Mouse (Mus musculus) midbrain, embryonic 14.5 days (tissue): ENCODE results near the gene Cbx8. TPM values are rescaled to one million over a fixed set of nuclear protein-coding genes. Genes with fewer than 3 reads are reported as not detected.

ENCODE experiments used
- ATAC-seq: fragments of 200-750 bp; cut with Nextera tagmentation; 2 replicates; pipeline ENCODE4 v1.8.0; 2017; ENCODE audit warnings: moderate number of reproducible peaks, moderate library complexity; ENCODE audit not compliant: low FRiP score, low TSS enrichment
- DNase-seq: peaks from one replicate; pipeline ENCODE4 v3.0.0-alpha.2; 2015
- H3K27ac ChIP-seq: fragments of 300-500 bp; sonication (generic); replicated peaks from 2 replicates; pipeline ENCODE4 v1.5.1; 2014; ENCODE audit warnings: mild to moderate bottlenecking, low read depth, low read length, moderate library complexity
- H3K27me3 ChIP-seq: fragments of 300-500 bp; sonication (generic); 2 replicates; pipeline ENCODE4 v1.6.1; 2014; ENCODE audit warnings: low read length, control low read depth, mixed read lengths; ENCODE audit not compliant: control insufficient read depth, insufficient read depth
- H3K36me3 ChIP-seq: fragments of 300-500 bp; sonication (generic); 2 replicates; pipeline ENCODE4 v1.6.1; 2014; ENCODE audit warnings: low read length, control low read depth; ENCODE audit not compliant: control insufficient read depth, insufficient read depth
- H3K4me1 ChIP-seq: fragments of 300-500 bp; sonication (generic); 2 replicates; pipeline ENCODE4 v1.6.1; 2014; ENCODE audit warnings: mild to moderate bottlenecking, antibody characterized with exemption, low read length, control low read depth; ENCODE audit not compliant: control insufficient read depth, insufficient read depth
- H3K4me2 ChIP-seq: fragments of 300-500 bp; sonication (generic); 2 replicates; pipeline ENCODE4 v1.6.1; 2014; ENCODE audit warnings: mild to moderate bottlenecking, low read length, moderate library complexity
- H3K4me3 ChIP-seq: fragments of 300-500 bp; sonication (generic); replicated peaks from 2 replicates; pipeline ENCODE4 v1.5.1; 2014; ENCODE audit warnings: low read depth, low read length
- H3K9ac ChIP-seq: fragments of 300-500 bp; sonication (generic); replicated peaks from 2 replicates; pipeline ENCODE4 v1.6.1; 2014; ENCODE audit warnings: mild to moderate bottlenecking, low read length, moderate library complexity
- H3K9me3 ChIP-seq: fragments of 300-500 bp; sonication (generic); 2 replicates; pipeline ENCODE4 v1.6.1; 2016; ENCODE audit warnings: low read length, control low read depth, mixed read lengths; ENCODE audit not compliant: control insufficient read depth
- WGBS: fragments of 180-500 bp; shearing (Covaris S2); extraction: QIAGEN DNeasy Blood & Tissue Kit; methylation state at CpG from one replicate; pipeline ENCODE4 v1.1.7; 2014; 5-methylcytosine and 5-hydroxymethylcytosine counted together
- polyA plus RNA-seq: library from polyadenylated mRNA; unstranded; fragments of >200 nt; fragmentation: Nextera tagmentation; extraction: Ambion mirVana; gene quantifications from 2 replicates; pipeline ENCODE4 v1.2.1, GENCODE M21; 2014

The Cbx8 gene
- polyA plus RNA-seq, 1 experiment from 2014 or later, result 11.5 TPM

DNA sequence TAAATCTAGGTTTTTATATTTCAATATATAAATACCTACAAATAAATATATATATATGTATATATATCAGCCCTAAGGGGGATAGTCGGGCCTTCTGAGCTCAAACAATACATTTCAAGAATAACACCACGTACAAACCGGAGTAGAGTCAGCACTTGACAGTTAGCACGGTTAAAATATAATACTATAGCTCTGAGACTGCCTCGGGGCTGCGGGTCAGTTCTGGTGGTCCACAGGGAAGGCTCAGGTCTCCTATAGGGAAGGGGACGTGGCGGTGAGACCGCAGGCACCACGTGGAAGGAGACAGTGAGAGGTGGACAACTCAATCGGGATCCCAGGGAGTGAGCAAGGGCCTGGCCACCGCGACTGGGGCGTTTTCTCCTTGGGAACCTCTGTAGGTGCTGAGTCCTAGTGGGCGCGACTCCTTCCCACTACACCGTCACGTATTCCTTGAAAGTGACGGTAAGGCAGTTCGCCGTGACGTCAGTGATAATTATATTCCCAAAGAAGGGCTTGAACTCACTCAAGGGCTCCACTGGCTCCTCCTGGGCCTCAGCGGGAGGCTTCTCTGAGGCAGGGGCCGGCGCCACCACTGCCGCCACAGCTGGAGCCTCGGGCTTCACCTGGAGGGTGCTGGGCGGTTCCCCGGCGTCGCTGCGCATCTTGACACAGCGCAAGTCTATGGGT is 39.8 kb upstream of the Cbx8 start:
- WGBS, result 29% methylated on average over 33 of the region's 33 CpGs
- Histone ChIP-seq H3K9me3 (no peaks in the 10 kb centered on the region), H3K4me1 (peaks cover 69% of the 10 kb centered on the region), H3K27ac (no peak overlapping the region), H3K4me3 (peak overlapping the region; percentile 24), H3K4me2 (peak overlapping the region; percentile 99), H3K36me3 (peaks cover 28% of the 10 kb centered on the region), H3K27me3 (peaks cover 22% of the 10 kb centered on the region), H3K9ac (peak overlapping the region; percentile 29)
- DNase-seq (no peak), ATAC-seq (no peak)

DNA sequence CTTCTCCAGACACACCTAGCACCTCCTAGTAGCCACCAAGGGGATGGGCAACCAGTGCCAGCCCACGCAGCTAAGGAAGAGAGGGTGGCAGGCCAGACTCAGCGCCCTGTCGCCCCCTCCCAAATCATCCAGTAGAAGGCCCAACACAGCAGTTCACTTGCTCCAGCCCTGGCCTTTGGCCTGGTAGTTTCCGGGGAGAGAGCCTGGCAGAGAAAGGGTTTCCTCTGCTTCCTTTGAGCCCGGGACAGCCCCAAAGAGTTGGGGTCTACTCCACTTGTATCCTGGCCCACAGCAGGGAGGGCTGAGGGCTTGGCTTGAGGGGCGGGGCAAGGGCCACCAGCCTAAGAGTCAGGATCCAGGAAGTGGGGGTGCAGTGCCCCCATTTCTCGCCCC is 38.7 kb upstream of the Cbx8 start:
- no peak for ATAC-seq
- H3K36me3 ChIP-seq, result peaks cover 28% of the 10 kb centered on the region
- H3K9me3 ChIP-seq, result no peaks in the 10 kb centered on the region
- H3K4me2 ChIP-seq, result peak overlapping the region; percentile 43
- H3K27ac ChIP-seq, result peak overlapping the region; percentile 76
- H3K9ac ChIP-seq, result peak overlapping the region; percentile 36
- H3K27me3 ChIP-seq, result peaks cover 22% of the 10 kb centered on the region
- DNase-seq, result no peak
- H3K4me1 ChIP-seq, result peaks cover 65% of the 10 kb centered on the region
- peak overlapping the region; percentile 15 for H3K4me3 ChIP-seq
- WGBS, result 30% methylated on average over 7 of the region's 7 CpGs

GRCm38 (mm10) chr11:119078691-119079444 is 38.1 kb upstream of the Cbx8 start:
- peak; percentile 76 for ATAC-seq
- peak overlapping the region; percentile 76 for H3K27ac ChIP-seq
- H3K36me3 ChIP-seq, result peaks cover 28% of the 10 kb centered on the region
- peak overlapping the region; percentile 15 for H3K4me3 ChIP-seq
- H3K9ac ChIP-seq, result peak overlapping the region; percentile 36
- H3K4me2 ChIP-seq, result peak overlapping the region; percentile 43
- DNase-seq, result peak; percentile 83
- H3K9me3 ChIP-seq, result no peaks in the 10 kb centered on the region
- WGBS, result 4% methylated on average over 27 of the region's 27 CpGs
- H3K27me3 ChIP-seq, result peaks cover 22% of the 10 kb centered on the region
- H3K4me1 ChIP-seq, result peaks cover 62% of the 10 kb centered on the region

GRCm38 (mm10) chr11:119077755-119078154 is 37.0 kb upstream of the Cbx8 start:
- Histone ChIP-seq H3K36me3 (peaks cover 28% of the 10 kb centered on the region), H3K4me3 (no peak overlapping the region), H3K27ac (peak overlapping the region; percentile 76; the same call in 1 of the 2 replicates), H3K9ac (no peak overlapping the region), H3K9me3 (no peaks in the 10 kb centered on the region), H3K4me2 (no peak overlapping the region), H3K4me1 (peaks cover 51% of the 10 kb centered on the region), H3K27me3 (peaks cover 22% of the 10 kb centered on the region)
- DNase-seq (no peak), ATAC-seq (no peak)
- 74% methylated on average over 4 of the region's 4 CpGs for WGBS

DNA sequence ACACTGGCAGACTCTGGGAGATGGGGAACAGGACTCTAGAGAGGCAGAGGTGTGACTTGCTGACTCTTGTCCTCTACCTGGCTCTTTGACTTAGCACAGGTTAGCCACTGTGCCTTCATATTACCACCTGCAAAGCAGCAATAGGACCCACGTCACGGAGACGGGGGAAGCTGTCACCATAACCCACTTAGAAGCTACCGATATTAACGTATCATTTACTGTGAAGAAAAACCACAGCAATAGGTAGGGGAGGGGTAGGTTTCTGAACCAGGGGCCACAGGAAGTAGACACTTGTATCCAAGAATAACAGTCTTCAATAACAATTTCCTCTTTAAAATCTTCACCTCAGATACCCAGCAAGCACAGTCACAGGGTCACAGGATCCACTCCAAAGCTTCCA is 35.0 kb upstream of the Cbx8 start:
- WGBS, result 92% methylated on average over 5 of the region's 5 CpGs
- Histone ChIP-seq H3K9me3 (no peaks in the 10 kb centered on the region), H3K27ac (no peak overlapping the region), H3K9ac (no peak overlapping the region), H3K4me2 (no peak overlapping the region), H3K4me1 (peaks cover 32% of the 10 kb centered on the region), H3K27me3 (peaks cover 5% of the 10 kb centered on the region; the same call in 1 of the 2 replicates), H3K36me3 (peaks cover 11% of the 10 kb centered on the region), H3K4me3 (no peak overlapping the region)
- DNase-seq, result no peak
- no peak for ATAC-seq

DNA sequence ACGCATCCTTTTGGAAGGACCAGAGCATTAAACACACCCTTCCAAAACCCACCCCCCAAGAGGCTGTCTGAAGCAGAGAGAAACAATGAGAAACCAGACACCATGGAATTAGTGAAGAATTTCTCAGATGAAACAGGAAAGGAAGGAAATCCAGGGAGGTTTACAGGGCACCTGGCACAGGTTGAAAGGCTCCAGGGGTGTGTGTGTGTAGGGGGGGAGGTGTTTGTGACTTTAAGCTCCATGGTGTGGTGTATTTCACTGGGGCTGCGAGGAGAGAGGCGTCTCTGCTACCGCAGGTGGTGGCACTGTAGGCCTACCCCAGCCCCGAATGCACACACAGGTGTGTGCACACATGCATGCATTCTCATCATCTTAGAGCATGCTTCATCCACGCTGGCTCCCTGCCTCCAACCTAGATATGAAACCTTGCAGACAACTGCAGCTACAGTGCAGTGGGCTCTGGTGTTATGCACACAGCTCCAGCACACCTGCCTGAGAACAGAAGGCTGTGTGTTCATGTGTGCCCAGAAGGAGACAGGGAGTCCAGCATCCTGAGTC is 33.2 kb upstream of the Cbx8 start:
- H3K4me2 ChIP-seq, result no peak overlapping the region
- H3K9me3 ChIP-seq, result no peaks in the 10 kb centered on the region
- WGBS, result 68% methylated on average over 6 of the region's 6 CpGs
- no peak for DNase-seq
- peaks cover 3% of the 10 kb centered on the region; the same call in 1 of the 2 replicates for H3K27me3 ChIP-seq
- no peak overlapping the region for H3K4me3 ChIP-seq
- H3K27ac ChIP-seq, result 0 out of 2 replicates have a peak overlapping the region, but pooled peaks have one; percentile 13
- H3K9ac ChIP-seq, result no peak overlapping the region
- H3K4me1 ChIP-seq, result peaks cover 16% of the 10 kb centered on the region
- ATAC-seq, result no peak
- H3K36me3 ChIP-seq, result no peaks in the 10 kb centered on the region

- ATAC-seq (no peak), DNase-seq (no peak)
- no peak overlapping the region for H3K4me3 ChIP-seq
- no peak overlapping the region for H3K4me2 ChIP-seq
- peaks cover 3% of the 10 kb centered on the region; the same call in 1 of the 2 replicates for H3K27me3 ChIP-seq
- H3K4me1 ChIP-seq, result peaks cover 6% of the 10 kb centered on the region
- no peak overlapping the region for H3K27ac ChIP-seq
- no peaks in the 10 kb centered on the region for H3K36me3 ChIP-seq
- H3K9ac ChIP-seq, result no peak overlapping the region; the same call in 1 of the 2 replicates
- WGBS, result 67% methylated on average over 6 of the region's 6 CpGs
- H3K9me3 ChIP-seq, result no peaks in the 10 kb centered on the region
Observed at GRCm38 (mm10) chr11:119072986-119073385, 32.2 kb upstream of the Cbx8 start.

DNA sequence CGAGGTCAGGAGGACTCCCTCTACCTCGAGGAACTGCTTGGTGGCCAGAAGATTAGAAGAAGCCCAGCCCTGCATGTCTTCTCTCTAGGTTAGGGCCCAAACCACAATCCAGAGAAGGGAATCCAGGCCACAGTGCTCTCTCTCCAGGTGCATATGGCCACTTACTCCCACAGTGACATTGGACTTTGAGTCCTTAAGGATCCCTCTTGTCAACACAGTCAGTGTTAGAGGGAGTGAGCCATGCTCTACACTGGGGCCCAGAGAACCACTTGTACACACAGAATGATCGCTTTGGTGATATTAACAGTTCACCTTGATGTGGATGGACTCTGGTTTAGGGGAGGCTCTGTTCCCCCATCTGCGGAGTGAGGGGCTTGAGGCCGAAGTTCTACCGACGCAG is 31.5 kb upstream of the Cbx8 start:
- Histone ChIP-seq H3K9ac (no peak overlapping the region), H3K36me3 (no peaks in the 10 kb centered on the region), H3K4me3 (no peak overlapping the region), H3K4me2 (no peak overlapping the region), H3K27ac (no peak overlapping the region), H3K9me3 (no peaks in the 10 kb centered on the region), H3K27me3 (peaks cover 3% of the 10 kb centered on the region; the same call in 1 of the 2 replicates), H3K4me1 (peaks cover 3% of the 10 kb centered on the region; the same call in 1 of the 2 replicates)
- no peak for ATAC-seq
- DNase-seq, result no peak
- WGBS, result 87% methylated on average over 7 of the region's 7 CpGs
